Mouse (Mus musculus) C2C12 (cell line): ENCODE data around the gene Cntrl. TPM values are rescaled to one million over a fixed set of nuclear protein-coding genes. Genes with fewer than 3 reads are reported as not detected.

Experiments used
- H3K27me3 ChIP-seq: one replicate; pipeline ENCODE4 v1.6.1; 2011; ENCODE audit not compliant: control insufficient read depth, insufficient read depth, insufficient read length
- H3K36me3 ChIP-seq: one replicate; pipeline ENCODE4 v1.6.1; 2011; ENCODE audit not compliant: control insufficient read depth, insufficient read depth
- H3K4me3 ChIP-seq: one replicate; pipeline ENCODE4 v1.5.1; 2011; ENCODE audit warnings: mild to moderate bottlenecking, control low read depth; ENCODE audit not compliant: poor library complexity, insufficient read depth, severe bottlenecking
- H3K79me2 ChIP-seq: one replicate; pipeline ENCODE4 v1.6.1; 2011; ENCODE audit not compliant: control insufficient read depth, insufficient read depth
- H3K79me3 ChIP-seq: one replicate; pipeline ENCODE4 v1.6.1; 2011; ENCODE audit warnings: low read depth, control low read depth
- H3ac ChIP-seq: one replicate; pipeline ENCODE3; 2011; ENCODE audit warnings: low read depth; ENCODE audit not compliant: control insufficient read depth, insufficient read length
- CEBPB ChIP-seq: IDR thresholded peaks from one replicate; pipeline ENCODE4 v1.6.1; 2011; ENCODE audit warnings: low read depth, mild to moderate bottlenecking, control low read depth, moderate library complexity
- CTCF ChIP-seq: IDR thresholded peaks from one replicate; pipeline ENCODE4 v1.5.1; 2011; ENCODE audit not compliant: control insufficient read depth, insufficient read depth, insufficient read length
- FOSL1 ChIP-seq: IDR thresholded peaks from one replicate; pipeline ENCODE4 v1.8.0; 2011; ENCODE audit warnings: mild to moderate bottlenecking, low read length; ENCODE audit not compliant: poor library complexity, insufficient read depth, severe bottlenecking
- MAX ChIP-seq: IDR thresholded peaks from one replicate; pipeline ENCODE4 v1.6.1; 2011; ENCODE audit warnings: mild to moderate bottlenecking, control low read depth
- MYOD1 ChIP-seq: IDR thresholded peaks from one replicate; pipeline ENCODE4 v1.6.1; 2011; ENCODE audit warnings: low read depth; ENCODE audit not compliant: control insufficient read depth, insufficient read length
- MYOG ChIP-seq: IDR thresholded peaks from one replicate; pipeline ENCODE4 v1.6.1; 2011; ENCODE audit not compliant: control insufficient read depth, insufficient read length; ENCODE audit errors: extremely low read depth
- USF1 ChIP-seq: IDR thresholded peaks from one replicate; pipeline ENCODE4 v1.6.1; 2011; ENCODE audit warnings: low read depth, mild to moderate bottlenecking, control low read depth, moderate library complexity
- polyA plus RNA-seq: library from polyadenylated mRNA; unstranded; fragments of >200 nt; fragmentation: generic; extraction: Trizol; gene quantifications from one replicate; pipeline ENCODE4 v1.2.1, GENCODE M21; 2012; ENCODE audit warnings: missing spikeins

The Cntrl gene
- polyA plus RNA-seq, 1 experiment = 4.0 TPM

- Histone ChIP-seq H3K79me2 (peaks cover 13% of the 10 kb centered on the region), H3K4me3 (no peak overlapping the region), H3K36me3 (no peaks in the 10 kb centered on the region), H3ac (no peak overlapping the region), H3K79me3 (no peaks in the 10 kb centered on the region), H3K27me3 (peaks cover 4% of the 10 kb centered on the region)
- no peak for TF ChIP-seq MYOG
- TF ChIP-seq MYOD1 = no peak
- TF ChIP-seq MAX = no peak
- TF ChIP-seq CEBPB = no peak
- no peak for TF ChIP-seq USF1
- TF ChIP-seq CTCF = no peak
- no peak for TF ChIP-seq FOSL1
These were observed 1.2 kb upstream of the Cntrl start for GRCm38 (mm10) chr2:35107984-35108635.

- no peaks in the 10 kb centered on the region for H3K79me3 ChIP-seq
- no peak for TF ChIP-seq FOSL1
- no peak for TF ChIP-seq MYOD1
- peak; percentile 21 for TF ChIP-seq CTCF
These were observed 580 bp upstream of the Cntrl start for GRCm38 (mm10) chr2:35108712-35109111.

GRCm38 (mm10) chr2:35109924-35110304 lies 622 bp downstream of the Cntrl start:
- no peaks in the 10 kb centered on the region for H3K27me3 ChIP-seq
- H3ac ChIP-seq = peak overlapping the region; percentile 89
- H3K4me3 ChIP-seq = peak overlapping the region; percentile 63
- peaks cover 6% of the 10 kb centered on the region for H3K36me3 ChIP-seq
- TF ChIP-seq MYOD1 (no peak), FOSL1 (no peak), USF1 (no peak)
- peaks cover 13% of the 10 kb centered on the region for H3K79me2 ChIP-seq
- H3K79me3 ChIP-seq = no peaks in the 10 kb centered on the region

More at GRCm38 (mm10) chr2:35108712-35109111, 580 bp upstream of the Cntrl start:
- H3K27me3 ChIP-seq = peaks cover 4% of the 10 kb centered on the region
- peak overlapping the region; percentile 39 for H3ac ChIP-seq
- peaks cover 13% of the 10 kb centered on the region for H3K79me2 ChIP-seq
- peak overlapping the region; percentile 63 for H3K4me3 ChIP-seq
- no peaks in the 10 kb centered on the region for H3K36me3 ChIP-seq

GRCm38 (mm10) chr2:35110521-35110920 lies 1.2 kb downstream of the Cntrl start:
- Histone ChIP-seq H3K4me3 (no peak overlapping the region), H3K27me3 (no peaks in the 10 kb centered on the region), H3ac (no peak overlapping the region), H3K79me3 (no peaks in the 10 kb centered on the region), H3K79me2 (peaks cover 13% of the 10 kb centered on the region), H3K36me3 (peaks cover 6% of the 10 kb centered on the region)
- no peak for TF ChIP-seq CEBPB
- no peak for TF ChIP-seq MYOD1
- no peak for TF ChIP-seq FOSL1
- no peak for TF ChIP-seq MAX
- no peak for TF ChIP-seq USF1
- TF ChIP-seq CTCF = no peak
- no peak for TF ChIP-seq MYOG

- TF ChIP-seq FOSL1 (no peak), USF1 (no peak), CTCF (peak; percentile 25), MYOG (no peak), MYOD1 (no peak), MAX (no peak), CEBPB (no peak)
- no peaks in the 10 kb centered on the region for H3K79me2 ChIP-seq
- H3K4me3 ChIP-seq = no peak overlapping the region
- peaks cover 14% of the 10 kb centered on the region for H3K36me3 ChIP-seq
- H3K27me3 ChIP-seq = no peaks in the 10 kb centered on the region
- H3ac ChIP-seq = no peak overlapping the region
- H3K79me3 ChIP-seq = no peaks in the 10 kb centered on the region
These were observed 15.4 kb downstream of the Cntrl start for GRCm38 (mm10) chr2:35124716-35125115.

- TF ChIP-seq MAX (no peak), CTCF (no peak), USF1 (no peak), CEBPB (no peak), FOSL1 (no peak), MYOD1 (no peak), MYOG (no peak)
- Histone ChIP-seq H3K36me3 (peaks cover 8% of the 10 kb centered on the region), H3K4me3 (no peak overlapping the region), H3K27me3 (no peaks in the 10 kb centered on the region), H3K79me3 (peaks cover 3% of the 10 kb centered on the region), H3ac (no peak overlapping the region), H3K79me2 (peaks cover 10% of the 10 kb centered on the region)
These were observed 22.2 kb downstream of the Cntrl start for GRCm38 (mm10) chr2:35131491-35131890.
